Mouse (Mus musculus): Measurements from ENCODE around the gene Arhgap9.

GRCm38 (mm10) chr10:127346173-127346572 is 24.4 kb downstream of the Arhgap9 start:
- TF ChIP-seq CTCF (IDR thresholded peaks at IDR 0.05; ENCODE audit: low read depth, low read length) (no peak), POLR2AphosphoS5 (IDR thresholded peaks at IDR 0.05; ENCODE audit: insufficient replicate concordance, low read depth, low read length) (no peak)
